Mouse (Mus musculus) embryo, embryonic 10.5 days (tissue): ENCODE data around the gene Exosc6.
A peak's percentile ranks its signal among the peaks of the same experiment; 100 is the strongest.
"Not testable (repeated sequence)": the region's sequence is repeated elsewhere in the genome, so short reads cannot be mapped to it uniquely, and the experiment has no call there.

Experiments
- DNase-seq: peaks from one replicate; pipeline ENCODE4 v3.0.0-alpha.2; 2015; ENCODE audit warnings: low spot score

The Exosc6 gene

GRCm38 (mm10) chr8:111056158-111056663 is at the start of gene Exosc6:
Gene Exosc6, plus strand, starts transcription at chr8:111056339.
- peak; percentile 97 for DNase-seq

- not testable (repeated sequence) for DNase-seq
These were observed 45.7 kb upstream of the Exosc6 start for GRCm38 (mm10) chr8:111010230-111010991.

- DNase-seq: not testable (repeated sequence)
These were observed 29.5 kb upstream of the Exosc6 start for GRCm38 (mm10) chr8:111026609-111027008.

GRCm38 (mm10) chr8:111027391-111027937 is 28.7 kb upstream of the Exosc6 start:
- peak; percentile 90 for DNase-seq

- no peak for DNase-seq
These were observed 26.6 kb upstream of the Exosc6 start for GRCm38 (mm10) chr8:111029589-111029988.

GRCm38 (mm10) chr8:111030045-111030444 is 26.1 kb upstream of the Exosc6 start:
- no peak for DNase-seq

- DNase-seq: no peak
These were observed 24.6 kb upstream of the Exosc6 start, which contains the start of gene Ddx19b for GRCm38 (mm10) chr8:111031572-111031971. Gene Ddx19b, minus strand, starts transcription at chr8:111031751.

GRCm38 (mm10) chr8:111032916-111033315 is 23.2 kb upstream of the Exosc6 start, which contains the start of gene Aars:
Gene Aars, plus strand, starts transcription at chr8:111033144.
- DNase-seq: no peak

- DNase-seq: peak; percentile 100
These were observed 22.5 kb upstream of the Exosc6 start for GRCm38 (mm10) chr8:111033482-111034215.

GRCm38 (mm10) chr8:111034276-111034675 is 21.9 kb upstream of the Exosc6 start:
- peak; percentile 66 for DNase-seq

GRCm38 (mm10) chr8:111036591-111036990 is 19.5 kb upstream of the Exosc6 start:
- DNase-seq: no peak

GRCm38 (mm10) chr8:111042546-111042945 is 13.6 kb upstream of the Exosc6 start:
- no peak for DNase-seq

- DNase-seq: peak; percentile 14
These were observed 12.0 kb upstream of the Exosc6 start for GRCm38 (mm10) chr8:111044003-111044734.

GRCm38 (mm10) chr8:111048694-111049093 is 7.4 kb upstream of the Exosc6 start:
- DNase-seq: no peak

- DNase-seq: no peak
These were observed 7.0 kb upstream of the Exosc6 start for GRCm38 (mm10) chr8:111049106-111049505.

- no peak for DNase-seq
These were observed 2.2 kb upstream of the Exosc6 start for GRCm38 (mm10) chr8:111053827-111054518.

- no peak for DNase-seq
These were observed 1.0 kb upstream of the Exosc6 start for GRCm38 (mm10) chr8:111055031-111055634.

GRCm38 (mm10) chr8:111055661-111056060 is 478 bp upstream of the Exosc6 start:
- DNase-seq: no peak

- DNase-seq: peak; percentile 29
These were observed 653 bp downstream of the Exosc6 start for GRCm38 (mm10) chr8:111056691-111057293.

GRCm38 (mm10) chr8:111058946-111059572 is 2.9 kb downstream of the Exosc6 start:
- DNase-seq: no peak
